10 mouse cellular contexts compared by ENCODE assay signal in the genomic region with DNA sequence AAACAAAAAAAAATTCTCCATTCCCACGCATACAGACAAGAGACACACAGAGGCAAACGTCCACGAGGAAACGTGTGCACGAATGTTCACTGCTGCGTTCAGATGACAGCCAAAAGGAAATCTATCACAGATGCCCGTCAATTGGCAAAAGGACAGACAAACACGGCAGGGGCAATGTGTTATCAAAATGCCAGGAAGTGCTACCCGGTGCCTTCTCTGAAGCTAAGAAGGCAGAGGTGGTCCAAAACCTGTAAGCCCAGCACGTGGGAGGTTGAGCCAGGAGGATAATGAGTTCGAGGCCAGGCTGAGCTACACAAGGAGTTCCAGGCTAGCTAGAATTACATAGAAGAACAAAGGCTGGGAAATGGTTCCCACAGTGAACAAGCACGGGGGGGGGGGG. TPM values are rescaled to one million over a fixed set of nuclear protein-coding genes. Genes with fewer than 3 reads are reported as not detected.
DNase-seq lines count a peak whose midpoint lies in the region; ATAC-seq and TF ChIP-seq lines count a peak whose summit lies in the region.
"Had no signal": no experiment of that assay in that cellular context is flagged by ENCODE, and none has a peak within 500 bp of the region (broad histone marks: within the 10 kb centered on the region; RNA-seq: fewer than 3 reads in every experiment).

No protein-coding gene starts in this region.

- ATAC-seq in heart, embryonic 11.5 days (replicated peaks; ENCODE audit: insufficient number of reproducible peaks, low FRiP score, low TSS enrichment): no peak
- ATAC-seq in kidney, postnatal 0 days (replicated peaks; ENCODE audit: low FRiP score, low read depth): no peak
- no peak for ATAC-seq in stomach, embryonic 14.5 days (ENCODE audit: insufficient number of reproducible peaks, insufficient read depth, low FRiP score, low read depth)

- peak overlapping the region; percentile 21 for H3K4me3 ChIP-seq in heart, embryonic 11.5 days (ENCODE audit: low read depth, low read length)
- H3K4me3 ChIP-seq in kidney, postnatal 0 days (replicated peaks; ENCODE audit: low read depth, low read length): no peak overlapping the region
- no peak overlapping the region for H3K4me3 ChIP-seq in stomach, embryonic 14.5 days (ENCODE audit: low read depth, low read length)

- peak overlapping the region; percentile 60; the same call in 1 of the 2 replicates for H3K9ac ChIP-seq in heart, embryonic 11.5 days (ENCODE audit: low read depth, low read length)
- H3K9ac ChIP-seq in kidney, postnatal 0 days (ENCODE audit: low read depth, low read length): no peak overlapping the region
- no peak overlapping the region for H3K9ac ChIP-seq in stomach, embryonic 14.5 days (replicated peaks; ENCODE audit: low read depth, low read length)
- H3K9ac ChIP-seq: forebrain, postnatal 0 days; hindbrain, embryonic 14.5 days had no signal

- no peaks in the 10 kb centered on the region for H3K36me3 ChIP-seq in heart, embryonic 11.5 days (ENCODE audit: control insufficient read depth, insufficient read depth, low read length)
- no peaks in the 10 kb centered on the region for H3K36me3 ChIP-seq in kidney, postnatal 0 days (ENCODE audit: insufficient read depth, low read length)
- H3K36me3 ChIP-seq in stomach, embryonic 14.5 days (ENCODE audit: control insufficient read depth, insufficient read depth, low read length): no peaks in the 10 kb centered on the region

- no peak for DNase-seq in heart, postnatal 10 days
- DNase-seq in kidney, postnatal 0 days (ENCODE audit: low spot score): no peak
- no peak for DNase-seq in kidney, adult 18-20 months
- peak; percentile 61 for DNase-seq in cerebellum, adult 9-11 months
- DNase-seq in thymus, postnatal 36 days: no peak
- DNase-seq: gastrocnemius, postnatal 14 days had no signal

- peak overlapping the region; percentile 91 for H3K27ac ChIP-seq in heart, embryonic 11.5 days (ENCODE audit: low read depth, low read length)
- no peak overlapping the region for H3K27ac ChIP-seq in kidney, postnatal 0 days
- H3K27ac ChIP-seq in stomach, embryonic 14.5 days (ENCODE audit: low read length): no peak overlapping the region
- H3K27ac ChIP-seq: hindbrain, embryonic 14.5 days had no signal

- intact Hi-C loops in heart, postnatal 10 days (cut with DNase I): no loop called here

- peak overlapping the region; percentile 61 for H3K4me2 ChIP-seq in heart, embryonic 11.5 days
- peak overlapping the region; percentile 41; the same call in 1 of the 2 replicates for H3K4me2 ChIP-seq in kidney, postnatal 0 days (ENCODE audit: low read length)
- H3K4me2 ChIP-seq in stomach, embryonic 14.5 days (replicated peaks; ENCODE audit: low read depth, low read length): 0 out of 2 replicates have a peak overlapping the region, but pooled peaks have one; percentile 36

- H3K4me1 ChIP-seq in heart, embryonic 11.5 days (ENCODE audit: control insufficient read depth, insufficient read depth, low read length): peaks cover 88% of the 10 kb centered on the region
- H3K4me1 ChIP-seq in kidney, postnatal 0 days (replicated peaks; ENCODE audit: insufficient read depth, low read length): peaks cover 26% of the 10 kb centered on the region; the same call in 1 of the 2 replicates
- H3K4me1 ChIP-seq in stomach, embryonic 14.5 days (ENCODE audit: control insufficient read depth, insufficient read depth, low read length): no peaks in the 10 kb centered on the region

- no peak for TF ChIP-seq CTCF in kidney, postnatal 0 days (IDR thresholded peaks at IDR 0.05; ENCODE audit: low read depth)

- no peaks in the 10 kb centered on the region for H3K9me3 ChIP-seq in heart, embryonic 11.5 days (replicated peaks; ENCODE audit: control insufficient read depth, low read length)
- H3K9me3 ChIP-seq in kidney, postnatal 0 days (replicated peaks; ENCODE audit: low read length): no peaks in the 10 kb centered on the region
- no peaks in the 10 kb centered on the region for H3K9me3 ChIP-seq in stomach, embryonic 14.5 days (ENCODE audit: control insufficient read depth, low read depth, low read length)

- WGBS in heart, embryonic 11.5 days (ENCODE audit: insufficient replicate concordance): 67% methylated on average over 11 of the region's 12 CpGs
- WGBS in kidney, postnatal 0 days: 72% methylated on average over 12 of the region's 12 CpGs
- WGBS in stomach, embryonic 14.5 days: 80% methylated on average over 11 of the region's 12 CpGs

- no peaks in the 10 kb centered on the region for H3K27me3 ChIP-seq in heart, embryonic 11.5 days (ENCODE audit: control insufficient read depth, insufficient read depth, low read length)
- H3K27me3 ChIP-seq in kidney, postnatal 0 days (ENCODE audit: insufficient read depth, low read length): no peaks in the 10 kb centered on the region
- no peaks in the 10 kb centered on the region for H3K27me3 ChIP-seq in stomach, embryonic 14.5 days (ENCODE audit: control insufficient read depth, insufficient read depth, low read length)

RNA-seq across cellular contexts. Expression of gene Hk1, which starts 47.9 kb away (rescaled TPM):
- polyA plus RNA-seq in heart, embryonic 11.5 days (2014; fragmentation: Nextera tagmentation; extraction: Ambion mirVana): 97.0 and 157 TPM in 2 replicates
- total RNA-seq in heart, postnatal 10 days (2021): 100 to 1,000 TPM; 167 to 178 TPM
- polyA plus RNA-seq in kidney, postnatal 0 days (2015; fragmentation: Nextera tagmentation; extraction: Ambion mirVana): 62.6 and 68.3 TPM in 2 replicates
- polyA plus RNA-seq in stomach, embryonic 14.5 days (2014; fragmentation: Nextera tagmentation; extraction: Ambion mirVana): 19.4 and 23.6 TPM in 2 replicates
